Mouse (Mus musculus) C2C12 (cell line): ENCODE data around the gene Bbs5.

Source experiments
- CTCF ChIP-seq: IDR thresholded peaks from one replicate; pipeline ENCODE4 v1.5.1; 2011; ENCODE audit not compliant: control insufficient read depth, insufficient read depth, insufficient read length
- FOSL1 ChIP-seq: IDR thresholded peaks from one replicate; pipeline ENCODE4 v1.8.0; 2011; ENCODE audit warnings: mild to moderate bottlenecking, low read length; ENCODE audit not compliant: poor library complexity, insufficient read depth, severe bottlenecking
- MAX ChIP-seq: IDR thresholded peaks from one replicate; pipeline ENCODE4 v1.6.1; 2011; ENCODE audit warnings: mild to moderate bottlenecking, control low read depth
- MYOG ChIP-seq: IDR thresholded peaks from one replicate; pipeline ENCODE4 v1.6.1; 2011; ENCODE audit not compliant: control insufficient read depth, insufficient read length; ENCODE audit errors: extremely low read depth

- TF ChIP-seq CTCF (no peak), MYOG (no peak), MAX (no peak), FOSL1 (no peak)
These were observed 37.5 kb downstream of the Bbs5 start for GRCm38 (mm10) chr2:69684488-69684887.
